ENCODE assay signal across 30 mouse cellular contexts in the genomic region with DNA sequence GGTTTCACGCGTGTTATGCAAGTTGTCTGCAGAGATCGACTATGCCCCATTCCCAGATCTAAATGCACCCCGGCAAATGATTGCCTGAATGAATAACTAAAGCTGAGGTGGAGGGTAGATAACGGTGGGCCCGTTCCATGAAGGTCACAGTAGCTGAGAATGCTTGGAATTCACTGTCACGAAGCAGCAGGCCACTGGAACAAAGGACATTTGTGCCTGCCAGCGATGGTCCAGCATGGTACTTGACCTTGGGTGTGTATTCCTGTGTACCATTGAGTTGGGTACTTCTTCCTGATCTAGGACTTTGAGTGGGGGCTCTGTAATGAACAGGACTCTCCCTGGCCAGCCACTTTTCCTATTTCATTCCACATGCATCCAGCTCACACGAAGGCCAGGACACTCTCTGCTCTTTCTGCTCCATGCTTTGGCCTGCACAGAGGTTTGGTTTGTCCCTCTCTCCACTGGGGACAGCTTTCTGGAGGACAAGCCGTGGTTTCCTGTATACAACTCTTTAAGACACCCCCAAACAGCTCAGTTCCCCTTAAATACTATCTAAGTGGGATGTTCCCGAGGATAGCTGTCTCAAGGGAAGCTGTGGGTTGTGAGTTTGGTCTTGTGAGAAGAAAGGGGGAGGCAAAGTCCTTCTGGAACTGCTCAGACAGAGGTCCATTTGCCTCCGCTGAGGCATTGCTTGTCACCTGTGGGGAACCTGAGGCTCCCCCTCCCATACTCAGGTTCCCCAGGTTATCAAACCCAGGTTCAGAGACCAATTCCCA.
A peak's percentile ranks its signal among the peaks of the same experiment; 100 is the strongest.
DNase-seq lines count a peak whose midpoint lies in the region; ATAC-seq and TF ChIP-seq lines count a peak whose summit lies in the region.
"Had no signal": no experiment of that assay in that cellular context is flagged by ENCODE, and none has a peak within 500 bp of the region (broad histone marks: within the 10 kb centered on the region; RNA-seq: fewer than 3 reads in every experiment).

No protein-coding gene starts in this region.

- H3K4me1 ChIP-seq in heart, embryonic 13.5 days = peaks cover 22% of the 10 kb centered on the region
- peaks cover 3% of the 10 kb centered on the region for H3K4me1 ChIP-seq in heart, adult 2 months (ENCODE audit: control insufficient read depth, insufficient read depth, low read length)
- H3K4me1 ChIP-seq in hindbrain, embryonic 16.5 days (ENCODE audit: control insufficient read depth, insufficient read depth, low read depth, low read length) = no peaks in the 10 kb centered on the region
- H3K4me1 ChIP-seq: embryonic facial prominence, embryonic 12.5 days; limb, embryonic 15.5 days; liver, embryonic 15.5 days; midbrain, embryonic 12.5 days; neural tube, embryonic 12.5 days had no signal

- 0 out of 2 replicates have a peak, but pooled peaks cover 4% of the 10 kb centered on the region for H3K9me3 ChIP-seq in heart, embryonic 13.5 days
- 0 out of 2 replicates have a peak, but pooled peaks cover 2% of the 10 kb centered on the region for H3K9me3 ChIP-seq in hindbrain, embryonic 16.5 days (ENCODE audit: control insufficient read depth, low read length)
- H3K9me3 ChIP-seq: limb, embryonic 10.5 days; limb, embryonic 15.5 days; liver, embryonic 15.5 days; midbrain, embryonic 12.5 days; neural tube, embryonic 12.5 days had no signal

- H3K79me2 ChIP-seq in heart, adult 2 months (replicated peaks; ENCODE audit: control insufficient read depth, insufficient read depth, low read length) = no peaks in the 10 kb centered on the region

- no peaks in the 10 kb centered on the region for H3K27me3 ChIP-seq in heart, embryonic 13.5 days (replicated peaks)
- H3K27me3 ChIP-seq in heart, adult 2 months (ENCODE audit: control insufficient read depth, insufficient read depth, low read length) = no peaks in the 10 kb centered on the region
- H3K27me3 ChIP-seq in hindbrain, embryonic 16.5 days (replicated peaks; ENCODE audit: control insufficient read depth, insufficient read depth, low read length) = no peaks in the 10 kb centered on the region
- H3K27me3 ChIP-seq: CH12.LX; embryonic facial prominence, embryonic 12.5 days; limb, embryonic 15.5 days; liver, embryonic 15.5 days; midbrain, embryonic 12.5 days; neural tube, embryonic 12.5 days had no signal

- no peak overlapping the region for H3K4me3 ChIP-seq in heart, embryonic 13.5 days
- H3K4me3 ChIP-seq in heart, adult 2 months = no peak overlapping the region
- H3K4me3 ChIP-seq in hindbrain, embryonic 16.5 days (ENCODE audit: low read length) = no peak overlapping the region
- H3K4me3 ChIP-seq: embryonic facial prominence, embryonic 12.5 days; gastrocnemius, adult 2 months; limb, embryonic 10.5 days; limb, embryonic 15.5 days; liver, embryonic 15.5 days; midbrain, embryonic 12.5 days; myocyte; neural tube, embryonic 12.5 days had no signal

- 53% methylated on average over 12 of the region's 12 CpGs for WGBS in heart, embryonic 13.5 days
- WGBS in heart, adult 2 months = 67% methylated on average over 12 of the region's 12 CpGs
- WGBS in hindbrain, embryonic 16.5 days = 79% methylated on average over 12 of the region's 12 CpGs

- no peak for TF ChIP-seq CTCF in heart, adult 2 months (IDR thresholded peaks at IDR 0.05)

- H3K36me3 ChIP-seq in heart, embryonic 13.5 days = no peaks in the 10 kb centered on the region
- no peaks in the 10 kb centered on the region for H3K36me3 ChIP-seq in heart, adult 2 months (ENCODE audit: control insufficient read depth, insufficient read depth, low read length)
- no peaks in the 10 kb centered on the region for H3K36me3 ChIP-seq in hindbrain, embryonic 16.5 days (ENCODE audit: control insufficient read depth, insufficient read depth, low read length)
- H3K36me3 ChIP-seq: embryonic facial prominence, embryonic 12.5 days; limb, embryonic 10.5 days; limb, embryonic 15.5 days; liver, embryonic 15.5 days; midbrain, embryonic 12.5 days; neural tube, embryonic 12.5 days had no signal

- H3K9ac ChIP-seq in heart, embryonic 13.5 days = no peak overlapping the region
- no peak overlapping the region for H3K9ac ChIP-seq in heart, adult 2 months (ENCODE audit: low read depth, low read length)
- H3K9ac ChIP-seq in hindbrain, embryonic 16.5 days (ENCODE audit: low read depth, low read length) = no peak overlapping the region
- H3K9ac ChIP-seq: embryonic facial prominence, embryonic 12.5 days; hindbrain, embryonic 14.5 days; limb, embryonic 15.5 days; liver, embryonic 15.5 days; lung, embryonic 14.5 days; midbrain, embryonic 12.5 days; neural tube, embryonic 12.5 days had no signal

- peak; percentile 68; the same call in 1 of the 2 replicates for ATAC-seq in frontal cortex, adult (ENCODE audit: low TSS enrichment)
- no peak for ATAC-seq in heart, embryonic 13.5 days (ENCODE audit: extremely low read depth, insufficient number of reproducible peaks, low FRiP score, low TSS enrichment)
- no peak for ATAC-seq in hindbrain, embryonic 16.5 days
- ATAC-seq: forebrain, embryonic 14.5 days; inflammation-experienced regulatory T-cells, adult 6 months had no signal

- peak overlapping the region; percentile 74 for H3K27ac ChIP-seq in heart, embryonic 13.5 days (replicated peaks)
- no peak overlapping the region for H3K27ac ChIP-seq in heart, adult 2 months
- H3K27ac ChIP-seq in hindbrain, embryonic 16.5 days (ENCODE audit: low read depth, low read length) = no peak overlapping the region
- H3K27ac ChIP-seq: embryonic facial prominence, embryonic 12.5 days; gastrocnemius, adult 2 months; hindbrain, embryonic 14.5 days; limb, embryonic 10.5 days; limb, embryonic 15.5 days; liver, embryonic 15.5 days; midbrain, embryonic 12.5 days; neural tube, embryonic 12.5 days had no signal

- intact Hi-C loops in heart, adult 2 months (cut with DNase I) = no loop called here

- TF ChIP-seq EP300 in heart, adult 2 months (IDR thresholded peaks at IDR 0.05; ENCODE audit: insufficient read depth, low read depth, low read length) = no peak

- H3K4me2 ChIP-seq in heart, embryonic 13.5 days = peak overlapping the region; percentile 26
- H3K4me2 ChIP-seq in hindbrain, embryonic 16.5 days (ENCODE audit: low read length) = no peak overlapping the region
- H3K4me2 ChIP-seq: embryonic facial prominence, embryonic 12.5 days; hindbrain, embryonic 14.5 days; limb, embryonic 15.5 days; liver, embryonic 15.5 days; lung, embryonic 14.5 days; midbrain, embryonic 12.5 days; neural tube, embryonic 12.5 days had no signal

- DNase-seq in frontal cortex, adult 2 months (ENCODE audit: extremely low spot score in 1 of 2, low spot score in 1 of 2) = no peak
- DNase-seq in heart, adult 2 months = no peak
- DNase-seq in brain, adult 2 months (ENCODE audit: low read depth, low spot score) = peak; percentile 56
- peak; percentile 27 for DNase-seq in heart, postnatal 4 days
- DNase-seq: adrenal gland, postnatal 10 days; cerebellum, adult 11 months; cerebellum, adult 9-11 months; embryo, embryonic 11 days; gastrocnemius, adult 2 months; gastrocnemius, postnatal 36 days; kidney, adult 11 months; kidney, postnatal 14 days; layer of hippocampus, adult 9-11 months; right cerebral cortex, postnatal 4 days; thymus, postnatal 4 days had no signal

- no peak for TF ChIP-seq POLR2A in heart, adult 2 months (IDR thresholded peaks at IDR 0.05; ENCODE audit: insufficient read depth, low read depth, low read length)

Comparison
In these comparisons a context has a peak if more than half of its experiments do, and no peak if none do; other contexts are left out.
1. DNase-seq: peak in brain, adult 2 months (single experiment) and heart, postnatal 4 days (single experiment); none in frontal cortex, adult 2 months (0 of 2) and heart, adult 2 months (0 of 2).